Mouse (Mus musculus) limb, embryonic 10.5 days (tissue): ENCODE results near the gene Kat8. TPM values are rescaled to one million over a fixed set of nuclear protein-coding genes. Genes with fewer than 3 reads are reported as not detected.
A peak's percentile ranks its signal among the peaks of the same experiment; 100 is the strongest.

Source experiments
- DNase-seq: peaks from one replicate; pipeline ENCODE4 v3.0.0-alpha.2; 2017; ENCODE audit warnings: low spot score
- H3K27ac ChIP-seq: fragments of 300-500 bp; sonication (generic); 2 replicates; pipeline ENCODE4 v1.5.1; 2016; ENCODE audit warnings: mild to moderate bottlenecking
- H3K27me3 ChIP-seq: fragments of 300-500 bp; sonication (generic); 2 replicates; pipeline ENCODE4 v1.6.1; 2016; ENCODE audit warnings: low read depth, mild to moderate bottlenecking; ENCODE audit not compliant: poor library complexity, severe bottlenecking
- H3K36me3 ChIP-seq: fragments of 300-500 bp; sonication (generic); 2 replicates; pipeline ENCODE4 v1.6.1; 2016; ENCODE audit warnings: mild to moderate bottlenecking, moderate library complexity
- H3K4me1 ChIP-seq: fragments of 300-500 bp; sonication (generic); 2 replicates; pipeline ENCODE4 v1.6.1; 2016
- H3K4me3 ChIP-seq: fragments of 300-500 bp; sonication (generic); 2 replicates; pipeline ENCODE4 v1.5.1; 2016; ENCODE audit warnings: mild to moderate bottlenecking, moderate library complexity
- H3K9me3 ChIP-seq: fragments of 300-500 bp; sonication (generic); replicated peaks from 2 replicates; pipeline ENCODE4 v1.6.1; 2016; ENCODE audit warnings: mild to moderate bottlenecking
- WGBS: fragments of 180-500 bp; shearing (Covaris S2); methylation state at CpG from one replicate; pipeline ENCODE4 v1.1.7; 2016; 5-methylcytosine and 5-hydroxymethylcytosine counted together
- polyA plus RNA-seq: library from polyadenylated mRNA; unstranded; fragments of >200 nt; fragmentation: Nextera tagmentation; extraction: Ambion mirVana; gene quantifications from 2 replicates; pipeline ENCODE4 v1.2.1, GENCODE M21; 2016

Kat8 gene
- 48.0 and 53.0 TPM in 2 replicates for polyA plus RNA-seq

DNA sequence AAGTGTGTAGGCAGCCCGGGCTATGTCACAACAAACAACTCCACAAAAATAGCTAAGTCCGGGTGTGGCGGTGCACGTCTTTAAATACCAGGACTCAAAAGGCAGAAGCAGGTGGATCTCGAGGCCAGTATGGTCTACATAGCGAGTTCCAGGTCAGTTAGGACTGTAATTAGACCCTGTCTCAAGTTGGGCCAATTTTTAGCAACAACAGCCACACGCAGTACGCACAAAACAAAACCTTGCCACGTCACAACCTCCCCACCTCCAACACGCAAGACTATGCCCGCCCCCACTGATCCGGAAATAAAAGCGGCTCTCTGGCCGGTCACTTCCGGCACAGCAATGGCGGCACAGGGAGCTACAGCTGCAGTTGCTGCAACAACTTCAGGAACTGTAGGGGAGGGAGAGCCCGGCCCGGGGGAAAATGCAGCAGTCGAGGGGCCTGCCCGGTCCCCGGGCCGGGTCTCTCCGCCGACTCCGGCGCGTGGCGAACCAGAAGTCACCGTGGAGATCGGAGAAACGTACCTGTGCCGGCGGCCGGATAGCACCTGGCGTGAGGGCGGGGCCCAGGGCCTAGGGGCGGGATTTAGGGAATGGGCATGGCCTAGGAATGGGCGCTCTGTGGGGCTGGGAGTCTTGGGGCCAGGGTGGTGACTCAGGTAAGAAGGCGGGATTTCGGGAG lies at the start of gene Kat8:
Kat8 (plus strand) TSS at position 327 of the 682 bp plus-strand sequence.
- H3K36me3 ChIP-seq = peaks cover 56% of the 10 kb centered on the region
- 1% methylated on average over 40 of the region's 40 CpGs for WGBS
- peaks cover 12% of the 10 kb centered on the region for H3K4me1 ChIP-seq
- peak within 1 kb of the TSS; percentile 88 for H3K27ac ChIP-seq
- peak; percentile 93 for DNase-seq
- H3K9me3 ChIP-seq = no peaks in the 10 kb centered on the region
- peak within 1 kb of the TSS; percentile 87 for H3K4me3 ChIP-seq
- no peaks in the 10 kb centered on the region for H3K27me3 ChIP-seq

DNA sequence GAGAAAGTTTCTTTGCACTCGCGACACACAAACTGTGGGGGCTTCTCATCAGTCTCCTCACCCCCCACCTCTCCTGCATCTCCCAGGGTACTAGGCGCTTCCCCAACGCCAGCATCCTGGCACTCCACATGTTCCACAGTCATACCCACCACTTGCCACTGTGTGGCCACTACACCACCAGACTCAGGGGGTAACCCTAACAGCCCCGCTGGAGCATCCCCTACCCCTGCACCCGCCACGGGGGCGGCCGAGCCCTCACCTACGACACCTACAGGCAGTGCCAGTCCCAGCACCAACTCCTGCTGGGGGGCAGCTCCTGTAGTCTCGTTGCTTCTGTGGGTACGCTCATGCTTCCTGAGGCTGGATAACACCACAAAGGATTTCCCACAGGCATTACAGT lies 45.9 kb upstream of the Kat8 start:
- peaks cover 71% of the 10 kb centered on the region for H3K36me3 ChIP-seq
- DNase-seq = no peak
- H3K4me1 ChIP-seq = no peaks in the 10 kb centered on the region
- no peaks in the 10 kb centered on the region for H3K27me3 ChIP-seq
- H3K27ac ChIP-seq = no peak overlapping the region
- H3K9me3 ChIP-seq = no peaks in the 10 kb centered on the region
- H3K4me3 ChIP-seq = no peak overlapping the region
- WGBS = 94% methylated on average over 12 of the region's 12 CpGs

DNA sequence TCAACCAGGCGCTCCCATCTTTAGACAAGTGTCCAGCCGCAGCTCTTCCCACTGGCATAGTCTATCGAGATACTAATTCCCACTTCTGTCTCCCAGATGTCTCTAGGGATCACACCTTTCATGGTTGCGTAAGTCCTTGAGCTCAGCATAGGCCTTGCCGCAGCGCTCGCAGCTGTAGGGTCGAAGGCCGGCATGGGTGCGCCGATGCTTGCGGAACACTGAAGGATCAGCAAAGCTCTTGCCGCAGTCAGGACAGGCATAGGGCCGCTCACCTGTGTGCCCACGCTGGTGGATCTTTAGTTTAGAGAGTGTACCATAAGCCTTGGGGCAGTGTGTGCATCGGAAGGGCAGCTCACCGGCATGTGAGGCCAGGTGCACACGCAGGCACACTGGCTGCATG lies 44.7 kb upstream of the Kat8 start:
- Histone ChIP-seq H3K4me3 (no peak overlapping the region), H3K36me3 (peaks cover 81% of the 10 kb centered on the region), H3K9me3 (no peaks in the 10 kb centered on the region), H3K27ac (no peak overlapping the region), H3K27me3 (no peaks in the 10 kb centered on the region), H3K4me1 (no peaks in the 10 kb centered on the region)
- DNase-seq = no peak
- 97% methylated on average over 18 of the region's 18 CpGs for WGBS

DNA sequence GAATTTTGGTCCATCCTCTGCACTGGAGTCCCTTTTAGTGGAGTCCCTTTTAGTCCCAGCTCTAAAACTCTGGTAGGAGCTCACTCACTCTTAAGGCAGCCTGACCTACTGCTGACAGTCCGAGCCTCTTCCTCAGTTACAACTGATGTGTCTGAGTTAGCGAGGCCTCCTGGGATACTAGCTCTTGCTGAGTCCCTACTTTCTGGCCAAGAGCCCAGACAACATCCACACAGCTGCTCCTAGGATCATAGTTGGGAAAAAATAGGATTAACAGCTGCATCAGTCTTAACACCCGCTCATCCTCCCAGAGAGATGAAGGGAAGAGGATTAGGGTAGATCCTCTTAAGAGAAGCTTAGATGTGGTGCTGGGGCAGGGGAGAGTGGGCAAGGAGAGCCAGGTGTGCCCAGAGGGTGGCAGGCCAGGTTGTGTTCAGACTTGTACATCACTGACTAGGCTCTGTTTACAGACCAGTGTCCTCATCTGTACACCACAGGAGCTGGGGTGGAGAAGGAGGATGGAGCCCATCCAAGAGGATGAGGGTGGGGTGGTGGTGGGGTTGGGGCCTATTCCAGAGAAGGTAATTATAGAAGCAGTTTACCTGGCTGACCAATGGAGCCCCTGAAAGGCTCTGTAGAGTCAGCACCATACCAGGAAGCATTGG lies 43.0 kb upstream of the Kat8 start:
- WGBS = 88% methylated on average over 3 of the region's 3 CpGs
- Histone ChIP-seq H3K4me1 (peaks cover 12% of the 10 kb centered on the region), H3K36me3 (peaks cover 95% of the 10 kb centered on the region), H3K27ac (no peak overlapping the region), H3K9me3 (no peaks in the 10 kb centered on the region), H3K4me3 (no peak overlapping the region), H3K27me3 (no peaks in the 10 kb centered on the region)
- no peak for DNase-seq

DNA sequence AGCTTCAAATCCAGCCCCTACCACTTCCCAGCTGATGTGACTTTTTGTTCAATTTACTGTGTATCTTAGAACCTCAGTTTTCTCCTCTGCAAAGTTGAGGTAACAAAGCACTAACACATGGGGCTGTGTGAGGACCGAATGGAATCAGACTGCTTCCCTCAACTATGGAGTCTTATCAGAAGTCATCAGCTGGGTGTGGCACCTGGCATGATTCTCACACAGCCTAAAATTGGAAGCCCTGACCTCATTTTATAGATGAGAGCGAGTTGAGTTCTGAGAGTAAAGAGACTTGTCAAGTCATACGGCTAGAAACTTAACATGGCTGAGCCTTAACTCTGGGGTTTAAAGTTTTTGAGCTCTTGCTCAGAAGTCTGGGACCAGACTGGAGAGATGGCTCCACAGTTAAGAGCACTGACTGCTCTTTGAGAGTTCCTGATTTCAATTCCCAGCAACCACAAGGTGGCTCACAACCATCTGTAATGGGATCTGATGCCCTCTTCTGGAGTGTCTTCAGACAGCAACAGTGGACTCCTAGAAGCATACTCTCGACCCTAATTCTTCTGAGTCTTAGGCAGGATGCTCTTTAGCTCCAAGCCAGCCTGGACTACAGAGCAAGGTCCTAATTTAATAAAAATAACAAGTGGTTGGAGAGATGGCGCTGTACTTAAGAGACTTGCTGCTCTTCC lies 42.0 kb upstream of the Kat8 start:
- Histone ChIP-seq H3K27ac (no peak overlapping the region), H3K27me3 (no peaks in the 10 kb centered on the region), H3K36me3 (peaks cover 85% of the 10 kb centered on the region), H3K9me3 (no peaks in the 10 kb centered on the region), H3K4me1 (peaks cover 15% of the 10 kb centered on the region), H3K4me3 (no peak overlapping the region)
- 84% methylated on average over 5 of the region's 5 CpGs for WGBS
- no peak for DNase-seq

DNA sequence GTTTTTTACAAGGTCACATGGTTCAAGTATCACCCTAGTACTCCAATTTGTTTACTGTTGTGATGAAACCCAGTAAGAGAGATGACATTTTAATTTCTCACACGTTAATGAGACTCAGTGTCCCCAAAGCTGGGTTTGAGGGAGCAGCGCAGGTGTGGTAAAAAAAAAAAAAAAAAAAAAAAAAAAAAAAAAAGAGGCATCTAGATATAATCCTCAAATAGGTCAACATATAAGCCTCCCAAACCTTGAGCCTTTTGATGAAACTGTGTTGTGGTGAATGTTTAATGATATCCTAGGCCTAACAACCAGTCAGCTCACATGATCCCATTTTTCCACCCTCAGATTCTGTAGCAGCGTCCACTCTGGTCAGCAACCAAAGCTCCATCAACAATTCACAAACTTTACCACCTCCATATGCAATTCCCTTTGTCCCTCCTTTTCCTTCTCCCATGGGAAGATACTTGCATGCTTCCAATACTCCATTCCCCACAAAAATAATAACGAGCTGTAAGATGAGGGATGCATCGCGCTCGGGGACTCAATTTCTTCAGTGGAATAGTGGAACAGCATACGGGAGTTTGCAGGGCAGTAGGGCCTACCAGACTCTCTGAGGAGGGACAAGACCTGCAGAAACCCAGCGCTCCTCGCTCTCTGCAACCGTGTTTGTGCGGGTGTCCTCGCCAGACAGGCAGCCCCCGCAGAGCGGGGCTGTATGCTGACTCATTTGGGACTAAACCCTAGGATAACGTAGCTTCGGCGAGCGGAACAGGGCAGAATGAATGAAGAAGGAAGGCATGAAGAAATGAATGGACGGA lies 37.3 kb upstream of the Kat8 start:
- Histone ChIP-seq H3K36me3 (peaks cover 65% of the 10 kb centered on the region), H3K4me1 (peaks cover 23% of the 10 kb centered on the region), H3K27ac (peak overlapping the region; percentile 99), H3K9me3 (no peaks in the 10 kb centered on the region), H3K4me3 (peak overlapping the region; percentile 94), H3K27me3 (no peaks in the 10 kb centered on the region)
- WGBS = 6% methylated on average over 20 of the region's 20 CpGs
- no peak for DNase-seq

DNA sequence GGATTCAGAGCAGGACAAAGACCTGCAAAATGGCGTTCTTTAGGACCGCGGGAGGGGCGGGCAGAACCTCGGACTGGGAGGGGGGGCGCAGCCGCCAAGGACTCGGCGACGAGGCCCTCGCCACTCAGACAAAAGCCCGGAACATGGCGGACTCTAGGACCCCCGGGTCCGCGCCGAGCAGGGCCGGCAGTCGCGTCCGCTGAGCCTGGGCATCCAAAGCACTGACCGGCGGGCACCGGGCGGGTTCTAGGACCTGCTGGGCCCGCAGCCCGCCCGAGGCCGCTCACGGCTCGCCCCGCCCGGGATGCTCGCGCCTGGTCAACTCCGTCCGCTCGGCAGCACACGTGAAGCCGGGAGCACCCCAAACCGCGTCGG lies 36.7 kb upstream of the Kat8 start:
- Histone ChIP-seq H3K36me3 (peaks cover 65% of the 10 kb centered on the region), H3K27me3 (no peaks in the 10 kb centered on the region), H3K4me1 (peaks cover 23% of the 10 kb centered on the region), H3K4me3 (peak overlapping the region; percentile 94), H3K27ac (peak overlapping the region; percentile 99), H3K9me3 (no peaks in the 10 kb centered on the region)
- WGBS = under 1% methylated on average over 40 of the region's 43 CpGs
- DNase-seq = peak; percentile 100

DNA sequence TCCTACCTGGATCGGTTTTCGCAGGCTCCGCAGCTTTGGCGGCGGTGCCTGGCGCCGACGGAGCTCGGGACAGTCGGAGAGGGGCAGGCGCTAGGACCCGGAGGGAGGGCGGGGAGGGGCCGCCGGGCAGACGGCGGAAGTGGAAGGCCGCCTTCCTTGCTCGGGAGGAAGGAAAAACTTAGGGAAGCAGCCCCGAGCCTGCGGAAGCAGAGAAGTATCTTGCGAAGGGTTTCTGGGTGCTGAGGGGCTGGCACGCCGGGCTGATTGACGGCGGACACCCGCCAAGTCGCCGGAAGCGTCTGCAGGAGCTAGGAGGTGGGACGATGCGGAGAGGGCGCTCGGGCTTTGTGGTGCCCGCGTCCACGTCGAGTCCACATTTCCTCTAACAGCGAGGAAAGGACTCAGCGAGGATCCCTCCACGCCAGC lies 36.3 kb upstream of the Kat8 start, which contains the start of gene Zfp646:
Zfp646 (plus strand) TSS at position 181 of the 426 bp plus-strand sequence.
- H3K4me3 ChIP-seq = peak within 1 kb of the TSS; percentile 94
- H3K27me3 ChIP-seq = no peaks in the 10 kb centered on the region
- peak within 1 kb of the TSS; percentile 99 for H3K27ac ChIP-seq
- peaks cover 23% of the 10 kb centered on the region for H3K4me1 ChIP-seq
- H3K36me3 ChIP-seq = peaks cover 65% of the 10 kb centered on the region
- no peaks in the 10 kb centered on the region for H3K9me3 ChIP-seq
- DNase-seq = peak; percentile 96
- under 1% methylated on average over 41 of the region's 41 CpGs for whole genome bisulfite sequencing

DNA sequence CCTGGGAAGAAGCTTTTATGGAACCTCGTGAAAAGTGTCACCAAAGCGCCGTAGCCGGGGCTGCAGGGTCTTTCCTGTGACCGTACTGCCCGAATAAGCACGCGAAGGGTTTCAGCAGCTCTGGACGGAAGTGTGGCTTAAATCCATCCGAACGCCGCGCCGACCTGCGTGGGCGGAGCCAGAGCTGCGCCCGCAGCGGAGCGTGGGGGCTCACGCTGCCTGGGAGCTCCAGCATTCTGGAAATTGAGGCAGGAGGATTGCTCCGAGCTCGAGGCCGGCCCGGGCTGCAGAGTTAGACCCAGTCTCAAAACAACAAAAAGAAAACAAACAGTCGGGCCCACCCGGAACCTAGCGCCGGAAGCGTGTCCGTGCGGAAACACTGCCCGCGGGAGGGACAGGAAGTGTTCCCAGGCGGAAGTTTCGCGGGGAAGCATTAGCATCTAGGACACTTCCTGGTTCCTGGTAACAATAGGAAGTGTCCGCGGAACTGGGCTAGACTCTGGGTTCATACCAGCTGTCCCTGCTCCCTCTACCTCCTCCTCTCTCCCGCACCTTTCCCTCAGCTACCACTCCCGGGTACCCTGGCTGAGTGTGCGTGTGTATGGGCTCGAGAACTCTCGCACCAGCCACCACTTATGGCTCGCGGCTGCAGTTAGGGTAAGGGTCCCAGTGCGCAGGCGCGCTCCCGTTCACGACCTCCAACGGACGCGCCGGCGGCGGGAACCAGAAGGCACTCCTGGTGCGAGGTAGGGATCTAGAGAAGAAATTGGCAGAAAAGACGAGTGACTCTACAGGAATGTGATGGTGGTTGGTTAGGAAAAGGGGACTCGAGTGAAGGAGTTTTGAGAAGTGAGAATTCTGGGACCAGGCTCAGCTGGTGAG lies 35.6 kb upstream of the Kat8 start, which contains the start of gene Zfp668:
Zfp668 (minus strand) TSS at position 362 of the 882 bp plus-strand sequence.
- H3K27ac ChIP-seq = peak within 1 kb of the TSS; percentile 99
- H3K27me3 ChIP-seq = no peaks in the 10 kb centered on the region
- DNase-seq = peak; percentile 97
- H3K4me3 ChIP-seq = peak within 1 kb of the TSS; percentile 94
- WGBS = under 1% methylated on average over 60 of the region's 60 CpGs
- H3K36me3 ChIP-seq = peaks cover 65% of the 10 kb centered on the region
- H3K4me1 ChIP-seq = peaks cover 23% of the 10 kb centered on the region
- no peaks in the 10 kb centered on the region for H3K9me3 ChIP-seq

DNA sequence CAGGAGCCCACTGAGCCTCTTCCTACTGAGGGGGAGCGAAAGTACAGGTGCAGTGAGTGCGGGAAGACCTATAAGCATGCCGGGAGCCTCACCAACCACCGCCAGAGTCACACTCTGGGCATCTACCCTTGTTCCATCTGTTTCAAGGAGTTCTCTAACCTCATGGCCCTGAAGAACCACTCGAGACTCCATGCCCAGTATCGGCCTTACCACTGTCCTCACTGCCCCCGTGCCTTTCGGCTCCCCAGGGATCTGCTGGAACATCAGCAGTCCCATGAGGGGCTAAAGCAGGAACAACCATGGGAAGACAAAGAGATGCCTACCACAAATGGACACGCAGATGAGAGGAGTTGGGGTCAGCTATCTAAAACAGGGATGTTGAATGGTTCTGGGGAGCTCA lies 33.0 kb upstream of the Kat8 start:
- Histone ChIP-seq H3K36me3 (peaks cover 69% of the 10 kb centered on the region), H3K9me3 (no peaks in the 10 kb centered on the region), H3K4me1 (peaks cover 20% of the 10 kb centered on the region), H3K27me3 (no peaks in the 10 kb centered on the region), H3K4me3 (no peak overlapping the region), H3K27ac (no peak overlapping the region)
- 96% methylated on average over 9 of the region's 9 CpGs for WGBS
- DNase-seq = no peak

DNA sequence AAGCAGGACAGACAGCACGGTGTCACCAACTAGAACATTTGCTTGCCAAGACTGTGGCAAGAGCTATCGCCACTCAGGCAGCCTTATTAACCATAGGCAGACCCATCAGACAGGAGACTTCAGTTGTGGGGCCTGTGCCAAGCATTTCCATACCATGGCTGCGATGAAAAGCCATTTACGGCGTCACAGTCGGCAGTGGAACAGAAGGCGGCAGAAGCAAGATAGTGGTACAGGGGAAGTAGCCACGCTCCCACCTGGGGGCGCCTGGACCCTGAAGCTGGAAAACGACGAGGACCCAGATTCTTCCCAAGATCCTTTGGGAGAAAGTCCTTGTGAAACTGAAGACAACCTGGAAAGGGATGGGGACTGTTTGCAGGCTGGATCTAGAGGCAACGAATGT lies 31.9 kb upstream of the Kat8 start:
- H3K4me3 ChIP-seq = no peak overlapping the region
- H3K27me3 ChIP-seq = no peaks in the 10 kb centered on the region
- WGBS = 89% methylated on average over 12 of the region's 12 CpGs
- peaks cover 81% of the 10 kb centered on the region for H3K36me3 ChIP-seq
- H3K4me1 ChIP-seq = peaks cover 17% of the 10 kb centered on the region
- H3K27ac ChIP-seq = no peak overlapping the region
- no peaks in the 10 kb centered on the region for H3K9me3 ChIP-seq
- DNase-seq = no peak

DNA sequence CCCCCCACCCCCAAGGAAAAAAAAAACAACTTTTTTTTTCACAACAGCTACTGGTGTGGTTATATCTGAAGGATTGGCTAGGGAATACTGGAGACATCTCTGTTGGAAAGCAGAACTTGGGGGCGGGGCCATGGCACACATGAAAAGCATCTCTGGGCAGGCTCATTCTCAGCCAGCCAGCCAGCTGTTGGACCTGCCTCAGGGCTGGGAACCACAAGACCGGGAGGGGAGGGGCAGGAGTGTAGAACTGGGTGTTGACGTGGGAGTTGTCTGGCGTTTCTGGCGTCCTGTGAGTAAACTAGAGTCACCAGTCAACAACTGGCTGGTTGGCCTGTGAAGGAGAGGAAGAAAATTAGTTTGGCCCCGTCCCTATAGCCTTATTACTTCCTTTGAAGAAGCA lies 26.4 kb upstream of the Kat8 start:
- H3K4me1 ChIP-seq = peaks cover 9% of the 10 kb centered on the region; the same call in 1 of the 2 replicates
- no peaks in the 10 kb centered on the region for H3K9me3 ChIP-seq
- H3K36me3 ChIP-seq = peaks cover 99% of the 10 kb centered on the region
- WGBS = 71% methylated on average over 6 of the region's 6 CpGs
- H3K4me3 ChIP-seq = no peak overlapping the region
- H3K27me3 ChIP-seq = no peaks in the 10 kb centered on the region
- no peak for DNase-seq
- no peak overlapping the region for H3K27ac ChIP-seq
